Mouse (Mus musculus) kidney, adult 2 months (tissue): Measurements from ENCODE around the gene Pitpna.

ENCODE experiments used
- CTCF ChIP-seq: fragments of 200-500 bp; conservative IDR thresholded peaks from 2 replicates; pipeline ENCODE4 v1.5.1; 2011; ENCODE audit warnings: low read depth, mild to moderate bottlenecking, control low read depth, low read length, moderate library complexity, mixed read lengths; ENCODE audit not compliant: insufficient read depth, insufficient read length
- POLR2A ChIP-seq: fragments of 200-500 bp; IDR thresholded peaks from one replicate; pipeline ENCODE4 v1.6.1; 2011; ENCODE audit warnings: low read depth, low read length, control low read depth

DNA sequence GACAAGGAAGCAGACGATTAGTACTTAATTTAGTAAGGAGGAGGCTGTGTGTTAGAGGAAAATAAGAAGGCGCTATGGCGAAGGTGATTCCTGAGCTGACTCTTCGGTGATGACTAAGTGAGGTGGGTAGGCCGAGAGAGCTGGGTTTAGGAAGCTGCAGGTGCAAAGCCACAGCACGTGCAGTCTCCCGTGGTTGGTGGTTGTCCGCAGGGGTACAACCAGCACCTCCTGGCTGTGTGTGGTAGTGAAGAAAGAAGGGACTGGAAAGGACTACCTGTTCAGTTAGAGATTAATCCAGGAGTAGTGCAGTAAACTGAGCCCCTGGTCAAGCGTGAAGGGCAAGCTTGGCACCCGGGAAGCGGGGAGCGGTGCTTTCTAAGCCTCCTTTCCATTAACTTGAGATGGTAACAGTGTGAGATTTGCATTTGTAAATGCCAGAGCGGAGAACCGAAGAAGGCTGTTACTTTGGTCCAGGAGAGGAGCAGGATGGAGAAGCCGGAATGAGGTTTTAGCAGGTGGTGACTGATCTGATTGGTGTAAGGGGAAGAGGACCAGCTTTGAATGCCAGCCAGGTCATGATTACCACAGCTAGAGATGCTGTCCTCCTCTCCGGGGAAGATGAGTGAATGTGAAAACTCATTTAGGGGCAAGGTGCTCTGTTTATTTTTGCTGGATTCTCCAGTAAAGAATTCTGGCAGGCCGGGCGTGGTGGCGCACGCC, 64.5 kb downstream of the Pitpna start:
- TF ChIP-seq POLR2A (no peak), CTCF (no peak; the same call in 1 of the 2 replicates)
